Comparison of ENCODE assay signal across 11 mouse cellular contexts in genomic region chr12:108005488-108005800, GRCm38 (mm10). TPM values are rescaled to one million over a fixed set of nuclear protein-coding genes. Genes with fewer than 3 reads are reported as not detected.
DNase-seq lines count a peak whose midpoint lies in the region; ATAC-seq lines count a peak whose summit lies in the region.
"Had no signal": no experiment of that assay in that cellular context is flagged by ENCODE, and none has a peak within 500 bp of the region (broad histone marks: within the 10 kb centered on the region; RNA-seq: fewer than 3 reads in every experiment).

No protein-coding gene starts in this region.

- DNase-seq in kidney, postnatal 25 days, result no peak
- DNase-seq in embryonic facial prominence, embryonic 11.5 days (ENCODE audit: low spot score), result peak; percentile 51
- no peak for DNase-seq in urinary bladder, postnatal 36 days (ENCODE audit: low spot score in 2 of 2)
- no peak for DNase-seq in B cell, adult 2 months
- DNase-seq in layer of hippocampus, adult 9-10 months (ENCODE audit: low spot score), result no peak
- DNase-seq: cerebellum, adult 11-12 months; heart, postnatal 10 days had no signal

- H3K9ac ChIP-seq in kidney, embryonic 16.5 days (replicated peaks; ENCODE audit: low read length), result peak overlapping the region; percentile 61
- H3K9ac ChIP-seq in embryonic facial prominence, embryonic 11.5 days (replicated peaks; ENCODE audit: low read length), result peak overlapping the region; percentile 61
- H3K9ac ChIP-seq in hindbrain, embryonic 13.5 days, result peak overlapping the region; percentile 71
- H3K9ac ChIP-seq in midbrain, embryonic 15.5 days, result peak overlapping the region; percentile 25; the same call in 1 of the 2 replicates

- H3K4me1 ChIP-seq in kidney, embryonic 16.5 days (ENCODE audit: insufficient read depth, low read length), result peaks cover 14% of the 10 kb centered on the region
- peaks cover 5% of the 10 kb centered on the region; the same call in 1 of the 2 replicates for H3K4me1 ChIP-seq in embryonic facial prominence, embryonic 11.5 days (ENCODE audit: control insufficient read depth, insufficient read depth, low read length)
- H3K4me1 ChIP-seq in hindbrain, embryonic 13.5 days (replicated peaks), result peaks cover 33% of the 10 kb centered on the region
- peaks cover 30% of the 10 kb centered on the region for H3K4me1 ChIP-seq in midbrain, embryonic 15.5 days

- no peaks in the 10 kb centered on the region for H3K36me3 ChIP-seq in kidney, embryonic 16.5 days (ENCODE audit: insufficient read depth, low read length)
- no peaks in the 10 kb centered on the region for H3K36me3 ChIP-seq in embryonic facial prominence, embryonic 11.5 days (replicated peaks; ENCODE audit: control insufficient read depth, insufficient read depth, low read depth, low read length)
- no peaks in the 10 kb centered on the region for H3K36me3 ChIP-seq in hindbrain, embryonic 13.5 days
- no peaks in the 10 kb centered on the region for H3K36me3 ChIP-seq in midbrain, embryonic 15.5 days (replicated peaks)

- peak; percentile 9; the same call in 1 of the 2 replicates for ATAC-seq in kidney, embryonic 16.5 days (ENCODE audit: low FRiP score, low TSS enrichment)
- ATAC-seq in embryonic facial prominence, embryonic 11.5 days (replicated peaks; ENCODE audit: insufficient number of reproducible peaks, low FRiP score, low TSS enrichment, low read depth), result 0 out of 2 replicates have a peak, but pooled peaks have one; percentile 12
- no peak for ATAC-seq in hindbrain, embryonic 13.5 days (ENCODE audit: low FRiP score)
- ATAC-seq in midbrain, embryonic 15.5 days (replicated peaks), result 0 out of 2 replicates have a peak, but pooled peaks have one; percentile 15

- no peak overlapping the region for H3K27ac ChIP-seq in kidney, embryonic 16.5 days (ENCODE audit: low read length)
- H3K27ac ChIP-seq in embryonic facial prominence, embryonic 11.5 days (replicated peaks; ENCODE audit: low read depth, low read length), result peak overlapping the region; percentile 59; the same call in 1 of the 2 replicates
- peak overlapping the region; percentile 55; the same call in 1 of the 2 replicates for H3K27ac ChIP-seq in hindbrain, embryonic 13.5 days
- H3K27ac ChIP-seq in midbrain, embryonic 15.5 days, result no peak overlapping the region
- H3K27ac ChIP-seq: macrophage had no signal

- H3K27me3 ChIP-seq in kidney, embryonic 16.5 days (ENCODE audit: insufficient read depth, low read length), result peaks cover 24% of the 10 kb centered on the region
- no peaks in the 10 kb centered on the region for H3K27me3 ChIP-seq in embryonic facial prominence, embryonic 11.5 days (ENCODE audit: control insufficient read depth, insufficient read depth, low read length)
- H3K27me3 ChIP-seq in hindbrain, embryonic 13.5 days, result peaks cover 20% of the 10 kb centered on the region; the same call in 1 of the 2 replicates
- peaks cover 6% of the 10 kb centered on the region; the same call in 1 of the 2 replicates for H3K27me3 ChIP-seq in midbrain, embryonic 15.5 days (replicated peaks)

- peak overlapping the region; percentile 76 for H3K4me3 ChIP-seq in kidney, embryonic 16.5 days (ENCODE audit: low read length)
- peak overlapping the region; percentile 94 for H3K4me3 ChIP-seq in embryonic facial prominence, embryonic 11.5 days (ENCODE audit: low read depth, low read length)
- peak overlapping the region; percentile 93 for H3K4me3 ChIP-seq in hindbrain, embryonic 13.5 days
- peak overlapping the region; percentile 86 for H3K4me3 ChIP-seq in midbrain, embryonic 15.5 days

- H3K4me2 ChIP-seq in kidney, embryonic 16.5 days (replicated peaks; ENCODE audit: low read depth, low read length), result peak overlapping the region; percentile 97
- H3K4me2 ChIP-seq in embryonic facial prominence, embryonic 11.5 days (ENCODE audit: low read depth, low read length), result peak overlapping the region; percentile 75
- H3K4me2 ChIP-seq in hindbrain, embryonic 13.5 days, result peak overlapping the region; percentile 79
- peak overlapping the region; percentile 83 for H3K4me2 ChIP-seq in midbrain, embryonic 15.5 days

- 7% methylated on average over 14 of the region's 14 CpGs for WGBS in kidney, embryonic 16.5 days
- WGBS in embryonic facial prominence, embryonic 11.5 days, result 2% methylated on average over 14 of the region's 14 CpGs
- WGBS in hindbrain, embryonic 13.5 days, result 8% methylated on average over 14 of the region's 14 CpGs
- WGBS in midbrain, embryonic 15.5 days, result 8% methylated on average over 14 of the region's 14 CpGs

- no peaks in the 10 kb centered on the region for H3K9me3 ChIP-seq in kidney, embryonic 16.5 days (ENCODE audit: low read length)
- H3K9me3 ChIP-seq in embryonic facial prominence, embryonic 11.5 days (replicated peaks; ENCODE audit: control insufficient read depth, low read length), result no peaks in the 10 kb centered on the region
- H3K9me3 ChIP-seq in hindbrain, embryonic 13.5 days, result no peaks in the 10 kb centered on the region
- H3K9me3 ChIP-seq in midbrain, embryonic 15.5 days, result no peaks in the 10 kb centered on the region

RNA-seq across cellular contexts. Expression of gene Bcl11b, which starts 2.0 kb away (rescaled TPM):
- 2.6 TPM in 2 replicates for polyA plus RNA-seq in kidney, embryonic 16.5 days (2015; fragmentation: Nextera tagmentation; extraction: Ambion mirVana)
- polyA plus RNA-seq in embryonic facial prominence, embryonic 11.5 days (2014; fragmentation: Nextera tagmentation; extraction: Ambion mirVana), result 14.8 and 15.5 TPM in 2 replicates
- polyA plus RNA-seq in hindbrain, embryonic 13.5 days (2015; fragmentation: Nextera tagmentation; extraction: Ambion mirVana), result 27.0 and 31.0 TPM in 2 replicates
- 33.7 and 37.6 TPM in 2 replicates for polyA plus RNA-seq in midbrain, embryonic 15.5 days (2015; fragmentation: Nextera tagmentation; extraction: Ambion mirVana)
- polyA plus RNA-seq: macrophage had no signal

Comparison
In these comparisons a context has a peak if more than half of its experiments do, and no peak if none do; other contexts are left out.
1. H3K27ac ChIP-seq: peak in embryonic facial prominence, embryonic 11.5 days (single experiment) and hindbrain, embryonic 13.5 days (single experiment); none in kidney, embryonic 16.5 days (single experiment) and midbrain, embryonic 15.5 days (single experiment).
2. Peak in every context shown above with its lines, with median percentiles within 50 percentile points of each other: H3K4me2 ChIP-seq, H3K4me3 ChIP-seq and H3K9ac ChIP-seq.